Mouse (Mus musculus): ENCODE measurements at regions not wholly inside any gene's neighbourhood (a gene's known extent, or its start where the extent isn't known, plus 50 kb on each side); places are given as distances from the start of the nearest gene placed in this dataset.
A peak's percentile ranks its signal among the peaks of the same experiment; 100 is the strongest.

DNA sequence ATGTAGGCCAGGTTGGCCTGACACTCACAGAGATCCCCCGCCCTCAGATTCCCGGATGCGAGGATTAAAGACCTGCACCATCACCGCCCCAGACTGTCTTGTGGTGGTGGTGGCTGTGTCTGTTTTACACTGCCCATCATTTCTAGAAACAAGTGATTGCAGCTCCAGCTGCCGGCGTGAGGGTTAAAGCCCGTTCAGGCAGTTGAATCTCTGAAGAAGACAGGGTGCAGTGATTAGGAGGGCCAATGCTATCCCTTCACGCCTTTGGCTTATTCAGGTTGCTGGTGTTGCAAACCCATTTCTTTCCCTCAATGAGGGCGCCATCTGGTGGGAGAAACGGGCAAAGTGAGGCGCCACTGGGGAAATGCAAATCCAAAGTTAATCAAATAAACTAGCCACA, 335.8 kb downstream of the 9430069I07Rik start (continued):
- TF ChIP-seq TCF12 (IDR thresholded peaks at IDR 0.05; ENCODE audit: low read depth, low read length) (no peak), ELF1 (IDR thresholded peaks at IDR 0.05; ENCODE audit: low read depth, low read length) (no peak), MEF2A (IDR thresholded peaks at IDR 0.05; ENCODE audit: borderline replicate concordance, low read depth, low read length) (no peak), ZC3H11A (IDR thresholded peaks at IDR 0.05; ENCODE audit: low read depth, low read length) (no peak), POLR2AphosphoS2 (IDR thresholded peaks at IDR 0.05; ENCODE audit: low read depth, low read length) (no peak), ETS1 (conservative IDR thresholded peaks at IDR 0.05; ENCODE audit: low read depth, low read length) (0 out of 2 replicates have a peak, but pooled peaks have one; percentile 44), JUN (IDR thresholded peaks at IDR 0.05; ENCODE audit: insufficient read depth, low read depth, low read length) (no peak), MAZ (IDR thresholded peaks at IDR 0.05; ENCODE audit: low read depth, low read length) (no peak), EP300 (IDR thresholded peaks at IDR 0.05; ENCODE audit: low read length) (no peak), BHLHE40 (IDR thresholded peaks at IDR 0.05; ENCODE audit: low read depth, low read length) (no peak), MYC (IDR thresholded peaks at IDR 0.05; ENCODE audit: low read depth, low read length) (no peak), CHD2 (IDR thresholded peaks at IDR 0.05; ENCODE audit: low read length) (no peak), UBTF (IDR thresholded peaks at IDR 0.05; ENCODE audit: low read depth, low read length) (no peak), SIN3A (IDR thresholded peaks at IDR 0.05; ENCODE audit: low read length) (no peak), MXI1 (IDR thresholded peaks at IDR 0.05; ENCODE audit: low read depth, low read length) (no peak), E2F4 (IDR thresholded peaks at IDR 0.05; ENCODE audit: insufficient replicate concordance, low read depth, low read length) (no peak), USF2 (conservative IDR thresholded peaks at IDR 0.05; ENCODE audit: low read depth, low read length) (no peak), NELFE (IDR thresholded peaks at IDR 0.05; ENCODE audit: low read depth, low read length) (no peak), IRF4 (IDR thresholded peaks at IDR 0.05; ENCODE audit: low read depth, low read length) (peak; percentile 34; the same call in 1 of the 2 replicates)

DNA sequence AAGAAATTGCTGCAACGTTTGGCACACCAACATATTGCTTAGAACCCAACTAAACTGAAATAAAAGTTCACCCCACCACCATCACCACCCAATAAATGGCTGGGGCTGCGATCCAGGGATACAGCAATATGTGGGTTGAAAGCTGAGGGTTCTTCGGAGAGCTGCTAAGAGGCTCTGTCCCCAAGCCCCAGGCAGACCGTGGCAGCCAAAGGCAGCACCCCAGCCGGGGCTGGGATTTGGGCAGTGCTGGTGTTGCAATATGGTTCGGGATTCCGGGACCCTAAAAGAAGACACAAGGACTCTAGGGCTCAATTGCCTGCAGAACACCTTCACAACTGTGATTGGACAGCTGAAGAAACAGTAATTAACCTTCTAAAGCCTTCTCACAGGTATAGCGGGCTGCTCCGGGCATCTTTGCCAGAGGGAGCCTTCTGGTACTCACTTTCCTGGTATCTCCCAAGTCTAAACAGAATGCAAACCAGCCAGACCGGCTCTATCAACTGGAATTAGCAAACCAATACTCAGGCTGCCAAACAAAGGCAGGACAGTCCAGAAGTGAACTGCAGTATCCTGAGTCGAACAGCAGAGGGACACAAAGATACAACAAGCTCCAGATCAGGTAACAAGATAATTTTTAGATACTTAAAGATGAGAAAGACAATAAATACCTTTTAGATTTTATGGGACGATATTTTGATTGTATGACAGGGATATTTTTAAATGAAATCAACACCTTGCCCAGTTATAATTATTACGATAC, 341.1 kb downstream of the 9430069I07Rik start:
- peak; percentile 68 for DNase-seq (ENCODE audit: extremely low read depth)
- Histone ChIP-seq H3K36me3 (replicated peaks in 1 of 2; ENCODE audit: control insufficient read depth in 1 of 2, insufficient read depth in 1 of 2, low read length in 1 of 2) (no peaks in the 10 kb centered on the region), H3K79me2 (replicated peaks; ENCODE audit: control insufficient read depth, extremely low read depth, insufficient read depth, poor library complexity, severe bottlenecking) (no peaks in the 10 kb centered on the region), H3K4me2 (ENCODE audit: insufficient read depth, low read depth, poor library complexity, severe bottlenecking) (0 out of 2 replicates have a peak overlapping the region, but pooled peaks have one; percentile 50), H3K9me3 (replicated peaks; ENCODE audit: low read length) (no peaks in the 10 kb centered on the region), H3K27me3 (replicated peaks) (no peaks in the 10 kb centered on the region), H3K4me3 (replicated peaks in 1 of 3; ENCODE audit: low read depth in 2 of 3, low read length in 2 of 3, poor library complexity in 1 of 3) (no peak overlapping the region), H3K9ac (ENCODE audit: insufficient read depth, low read depth) (no peak overlapping the region), H3K4me1 (ENCODE audit: control insufficient read depth in 1 of 2, insufficient read depth in 2 of 2) (peaks cover 0 to 3% of the 10 kb centered on the region in 2 experiments; a peak in 1 of 4 replicates), H3K27ac (ENCODE audit: insufficient read depth, low read depth) (no peak overlapping the region)
- peak; percentile 65 to 84 for TF ChIP-seq CTCF (conservative IDR thresholded peaks at IDR 0.05 in 1 of 2, IDR thresholded peaks at IDR 0.05 in 1 of 2; ENCODE audit: low read depth in 2 of 2, low read length in 2 of 2)
- peak; percentile 82 for TF ChIP-seq SMC3 (IDR thresholded peaks at IDR 0.05; ENCODE audit: low read depth, low read length)
- no peak for TF ChIP-seq PAX5 (IDR thresholded peaks at IDR 0.05; ENCODE audit: low read length)
- peak; percentile 72 for TF ChIP-seq RAD21 (IDR thresholded peaks at IDR 0.05; ENCODE audit: low read depth, low read length)
- no peak for TF ChIP-seq SIN3A (IDR thresholded peaks at IDR 0.05; ENCODE audit: low read length)
- TF ChIP-seq ZNF384 (IDR thresholded peaks at IDR 0.05; ENCODE audit: low read depth, low read length): peak; percentile 76; the same call in 1 of the 2 replicates
- no peak for TF ChIP-seq ELF1 (IDR thresholded peaks at IDR 0.05; ENCODE audit: low read depth, low read length)
- TF ChIP-seq ZC3H11A (IDR thresholded peaks at IDR 0.05; ENCODE audit: low read depth, low read length): peak; percentile 34; the same call in 1 of the 2 replicates
- TF ChIP-seq ETS1 (conservative IDR thresholded peaks at IDR 0.05; ENCODE audit: low read depth, low read length): no peak
- dilution Hi-C loops (cut with MboI; ENCODE audit: extremely low pct_ligation_motif_present, extremely low pct_unique_long_range_greater_than_20kb, low sequenced_read_pairs): no loop called here
- in situ Hi-C loops (cut with MboI; ENCODE audit: low pct_ligation_motif_present, low pct_unique_long_range_greater_than_20kb, low sequenced_read_pairs): no loop called here

Measured in CH12.LX (cell line).